Mouse (Mus musculus): ENCODE results near the gene Slc29a1.

- TF ChIP-seq POLR2A (IDR thresholded peaks at IDR 0.05; ENCODE audit: insufficient read depth, low read depth, low read length) (no peak; the same call in 1 of the 2 replicates), CTCF (IDR thresholded peaks at IDR 0.05; ENCODE audit: insufficient read depth, low read depth, low read length) (no peak)
These were observed 27.0 kb downstream of the Slc29a1 start for GRCm38 (mm10) chr17:45572103-45573086.
